8 mouse cellular contexts compared by ENCODE assay signal in the genomic region with DNA sequence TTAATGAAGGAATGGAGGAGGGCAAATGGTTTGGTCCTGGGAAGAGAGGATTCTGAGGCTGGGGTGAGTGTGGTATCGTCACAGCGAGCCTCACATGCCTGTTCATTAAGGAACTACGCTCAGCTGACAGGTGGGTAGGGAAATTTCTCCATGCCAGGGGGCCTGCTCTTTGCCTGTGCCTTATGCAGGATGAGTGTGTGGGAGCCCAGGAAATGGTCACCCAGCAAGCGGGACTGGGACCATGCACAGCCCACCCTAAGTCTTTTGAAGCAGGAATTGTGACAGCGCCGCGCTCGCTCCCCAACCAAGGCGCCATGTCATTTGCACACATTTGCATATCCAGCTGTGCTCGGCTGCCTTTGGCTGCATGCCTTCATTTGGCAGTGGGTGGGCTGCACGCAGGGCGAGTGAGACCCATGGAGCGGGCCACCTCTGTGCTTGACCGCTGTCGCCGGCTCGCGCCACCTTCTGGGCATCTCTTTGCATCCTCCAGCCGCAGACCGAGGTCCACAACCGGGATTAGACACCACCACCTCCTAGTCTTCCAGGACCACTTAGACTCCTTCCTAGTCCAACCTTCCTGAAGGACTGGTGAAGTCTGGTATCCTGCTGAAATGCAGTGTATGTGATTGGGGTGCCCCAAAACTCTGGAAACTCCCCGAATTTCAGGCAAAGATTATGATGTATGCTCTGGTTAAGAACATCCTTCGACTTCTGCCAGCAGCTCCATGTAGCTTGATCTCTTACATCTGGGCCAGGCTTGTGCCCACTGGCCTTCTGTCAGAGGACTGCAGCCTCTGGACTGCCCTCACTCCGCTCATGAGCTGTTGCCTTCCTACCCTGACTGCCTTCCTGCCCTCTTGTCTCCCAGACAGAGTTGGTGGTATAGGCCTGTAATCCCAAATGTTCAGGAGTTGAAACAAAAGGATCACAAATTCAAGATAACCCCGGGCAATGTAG. TPM values are rescaled to one million over a fixed set of nuclear protein-coding genes. Genes with fewer than 3 reads are reported as not detected.
DNase-seq lines count a peak whose midpoint lies in the region; ATAC-seq and TF ChIP-seq lines count a peak whose summit lies in the region.

No protein-coding gene starts in this region.

- peak overlapping the region; percentile 84 for H3K4me2 ChIP-seq in heart, embryonic 12.5 days
- peak overlapping the region; percentile 52 for H3K4me2 ChIP-seq in forebrain, embryonic 13.5 days
- H3K4me2 ChIP-seq in neural tube, embryonic 15.5 days = peak overlapping the region; percentile 59

- peak overlapping the region; percentile 51 for H3K4me3 ChIP-seq in heart, embryonic 12.5 days
- H3K4me3 ChIP-seq in ES-E14 (ENCODE audit: insufficient read depth in 1 of 2, low read depth in 1 of 2, low read length in 2 of 2, poor library complexity in 1 of 2, severe bottlenecking in 1 of 2) = peak overlapping the region; percentile 56 to 67; a peak in 3 of 4 replicates
- H3K4me3 ChIP-seq in forebrain, embryonic 13.5 days = peak overlapping the region; percentile 21
- H3K4me3 ChIP-seq in limb, embryonic 10.5 days = peak overlapping the region; percentile 49
- H3K4me3 ChIP-seq in neural tube, embryonic 15.5 days (replicated peaks) = peak overlapping the region; percentile 29

- peak overlapping the region; percentile 54 for H3K9ac ChIP-seq in heart, embryonic 12.5 days
- no peak overlapping the region for H3K9ac ChIP-seq in ES-E14 (ENCODE audit: insufficient read depth, low read depth, low read length, poor library complexity, severe bottlenecking)
- peak overlapping the region; percentile 40 for H3K9ac ChIP-seq in forebrain, embryonic 13.5 days
- peak overlapping the region; percentile 47; the same call in 1 of the 2 replicates for H3K9ac ChIP-seq in neural tube, embryonic 15.5 days (replicated peaks)

- peaks cover 2% of the 10 kb centered on the region; the same call in 1 of the 2 replicates for H3K36me3 ChIP-seq in heart, embryonic 12.5 days
- H3K36me3 ChIP-seq in ES-E14 (ENCODE audit: control insufficient read depth, insufficient read depth, low read length, poor library complexity, severe bottlenecking) = peaks cover 3% of the 10 kb centered on the region; the same call in 1 of the 2 replicates
- no peaks in the 10 kb centered on the region; the same call in 1 of the 2 replicates for H3K36me3 ChIP-seq in forebrain, embryonic 13.5 days (ENCODE audit: poor library complexity, severe bottlenecking)
- peaks cover 3% of the 10 kb centered on the region; the same call in 1 of the 2 replicates for H3K36me3 ChIP-seq in limb, embryonic 10.5 days
- H3K36me3 ChIP-seq in neural tube, embryonic 15.5 days = no peaks in the 10 kb centered on the region

- in situ Hi-C loops in ES-E14 (cut with MboI; ENCODE audit: low sequenced_read_pairs in 2 of 2, unreplicated experiment in 2 of 2) = loop anchor here (10.0 kb wide), 1 partner anchor 131 kb away; the partner anchor contains the start of gene Gpr84 (in 2 of the 2)

- intact Hi-C loops in heart, postnatal 25 days (cut with DNase I) = loop anchor here (1.0 kb wide), 1 partner anchor 122 kb away; no protein-coding TSS in a partner anchor

- peaks cover 18% of the 10 kb centered on the region for H3K4me1 ChIP-seq in heart, embryonic 12.5 days (replicated peaks)
- peaks cover 0 to 6% of the 10 kb centered on the region in 2 experiments; a peak in 2 of 4 replicates for H3K4me1 ChIP-seq in ES-E14 (ENCODE audit: control insufficient read depth in 2 of 2, insufficient read depth in 2 of 2, low read length in 2 of 2, poor library complexity in 1 of 2)
- H3K4me1 ChIP-seq in forebrain, embryonic 13.5 days = peaks cover 14% of the 10 kb centered on the region
- peaks cover 41% of the 10 kb centered on the region for H3K4me1 ChIP-seq in limb, embryonic 10.5 days
- H3K4me1 ChIP-seq in neural tube, embryonic 15.5 days = peaks cover 18% of the 10 kb centered on the region

- no peaks in the 10 kb centered on the region for H3K9me3 ChIP-seq in heart, embryonic 12.5 days (replicated peaks)
- no peaks in the 10 kb centered on the region for H3K9me3 ChIP-seq in ES-E14 (ENCODE audit: control insufficient read depth, insufficient read depth, low read depth, low read length)
- H3K9me3 ChIP-seq in forebrain, embryonic 13.5 days (replicated peaks) = no peaks in the 10 kb centered on the region
- no peaks in the 10 kb centered on the region for H3K9me3 ChIP-seq in limb, embryonic 10.5 days (replicated peaks)
- no peaks in the 10 kb centered on the region for H3K9me3 ChIP-seq in neural tube, embryonic 15.5 days (replicated peaks)

- no peak for ATAC-seq in heart, embryonic 12.5 days (ENCODE audit: insufficient number of reproducible peaks, low FRiP score)
- peak; percentile 29 for ATAC-seq in forebrain, embryonic 13.5 days
- peak; percentile 34; the same call in 1 of the 2 replicates for ATAC-seq in neural tube, embryonic 15.5 days (ENCODE audit: low FRiP score)
- no peak for ATAC-seq in inflammation-experienced regulatory T-cells, adult 6 months

- peaks cover 34% of the 10 kb centered on the region for H3K27me3 ChIP-seq in heart, embryonic 12.5 days (replicated peaks)
- peaks cover 57% of the 10 kb centered on the region for H3K27me3 ChIP-seq in forebrain, embryonic 13.5 days
- H3K27me3 ChIP-seq in limb, embryonic 10.5 days (ENCODE audit: low read depth, poor library complexity, severe bottlenecking) = peaks cover 49% of the 10 kb centered on the region
- H3K27me3 ChIP-seq in neural tube, embryonic 15.5 days (replicated peaks) = no peaks in the 10 kb centered on the region

- DNase-seq in heart, postnatal 25 days (ENCODE audit: low spot score) = no peak
- DNase-seq in ES-E14 (ENCODE audit: low read depth, low spot score) = no peak
- DNase-seq in limb, embryonic 10.5 days (ENCODE audit: low spot score) = peak; percentile 62
- DNase-seq in right cerebral cortex, postnatal 25 days = no peak

- no peak overlapping the region for H3K27ac ChIP-seq in heart, embryonic 12.5 days (ENCODE audit: poor library complexity, severe bottlenecking)
- H3K27ac ChIP-seq in ES-E14 (ENCODE audit: insufficient read depth, low read depth, low read length, poor library complexity, severe bottlenecking) = no peak overlapping the region
- no peak overlapping the region for H3K27ac ChIP-seq in forebrain, embryonic 13.5 days
- H3K27ac ChIP-seq in limb, embryonic 10.5 days = peak overlapping the region; percentile 63; the same call in 1 of the 2 replicates
- 0 out of 2 replicates have a peak overlapping the region, but pooled peaks have one; percentile 23 for H3K27ac ChIP-seq in neural tube, embryonic 15.5 days (replicated peaks)

- 12% methylated on average over 25 of the region's 25 CpGs for WGBS in heart, embryonic 12.5 days
- WGBS in forebrain, embryonic 13.5 days = 10% methylated on average over 25 of the region's 25 CpGs
- WGBS in limb, embryonic 10.5 days = 10% methylated on average over 25 of the region's 25 CpGs
- 10% methylated on average over 25 of the region's 25 CpGs for WGBS in neural tube, embryonic 15.5 days

TF ChIP-seq in ES-E14, 5 proteins besides CTCF, POLR2A, EP300 and RAD21:
- no peak for TF ChIP-seq MAFK (IDR thresholded peaks at IDR 0.05; ENCODE audit: insufficient read depth, low read depth, low read length)
- TF ChIP-seq ZC3H11A (IDR thresholded peaks at IDR 0.05; ENCODE audit: borderline replicate concordance, low read depth, low read length) = no peak
- no peak for TF ChIP-seq CHD2 (IDR thresholded peaks at IDR 0.05; ENCODE audit: low read depth, low read length)
- no peak for TF ChIP-seq HCFC1 (IDR thresholded peaks at IDR 0.05; ENCODE audit: borderline replicate concordance, insufficient read depth, low read length)
- no peak for TF ChIP-seq ZNF384 (IDR thresholded peaks at IDR 0.05; ENCODE audit: low read depth, low read length)

RNA-seq across cellular contexts. Expression of gene Smug1, which starts 17.0 kb away (rescaled TPM):
- polyA plus RNA-seq in heart, embryonic 12.5 days (2016; fragmentation: Nextera tagmentation; extraction: Ambion mirVana) = 17.1 and 17.4 TPM in 2 replicates
- 10 to 100 TPM; 12.2 to 14.1 TPM for total RNA-seq in heart, postnatal 25 days (2021)
- 7.1 and 10.6 TPM in 2 replicates for total RNA-seq in ES-E14 (2012; rRNA removed)
- 24.4 and 27.3 TPM in 2 replicates for polyA plus RNA-seq in forebrain, embryonic 13.5 days (2015; fragmentation: Nextera tagmentation; extraction: Ambion mirVana)
- polyA plus RNA-seq in limb, embryonic 10.5 days (2016; fragmentation: Nextera tagmentation; extraction: Ambion mirVana) = 16.2 and 16.8 TPM in 2 replicates
- polyA plus RNA-seq in neural tube, embryonic 15.5 days (2015; fragmentation: Nextera tagmentation; extraction: Ambion mirVana) = 25.8 and 30.9 TPM in 2 replicates
- 1 to 10 TPM; 3.8 to 7.3 (median 6.4) TPM for polyA plus RNA-seq in inflammation-experienced regulatory T-cells, adult 6 months (2017; shearing (Covaris generic))

RNA-seq across cellular contexts. Expression of gene Cbx5, which starts 55.7 kb away (rescaled TPM):
- 150 and 164 TPM in 2 replicates for polyA plus RNA-seq in heart, embryonic 12.5 days (2016; fragmentation: Nextera tagmentation; extraction: Ambion mirVana)
- 10 to 100 TPM; 55.9 to 63.9 TPM for total RNA-seq in heart, postnatal 25 days (2021)
- 190 and 226 TPM in 2 replicates for total RNA-seq in ES-E14 (2012; rRNA removed)
- 161 and 174 TPM in 2 replicates for polyA plus RNA-seq in forebrain, embryonic 13.5 days (2015; fragmentation: Nextera tagmentation; extraction: Ambion mirVana)
- polyA plus RNA-seq in limb, embryonic 10.5 days (2016; fragmentation: Nextera tagmentation; extraction: Ambion mirVana) = 191 and 215 TPM in 2 replicates
- polyA plus RNA-seq in neural tube, embryonic 15.5 days (2015; fragmentation: Nextera tagmentation; extraction: Ambion mirVana) = 102 and 107 TPM in 2 replicates
- 10 to 100 TPM; 21.7 to 48.8 (median 23.8) TPM for polyA plus RNA-seq in inflammation-experienced regulatory T-cells, adult 6 months (2017; shearing (Covaris generic))

RNA-seq across cellular contexts. Expression of gene Hnrnpa1, which starts 56.3 kb away (rescaled TPM):
- 554 and 557 TPM in 2 replicates for polyA plus RNA-seq in heart, embryonic 12.5 days (2016; fragmentation: Nextera tagmentation; extraction: Ambion mirVana)
- total RNA-seq in heart, postnatal 25 days (2021) = 100 to 1,000 TPM; 133 to 153 TPM
- 321 and 519 TPM in 2 replicates for total RNA-seq in ES-E14 (2012; rRNA removed)
- 1,312 and 1,385 TPM in 2 replicates for polyA plus RNA-seq in forebrain, embryonic 13.5 days (2015; fragmentation: Nextera tagmentation; extraction: Ambion mirVana)
- polyA plus RNA-seq in limb, embryonic 10.5 days (2016; fragmentation: Nextera tagmentation; extraction: Ambion mirVana) = 1,775 and 1,966 TPM in 2 replicates
- 582 and 600 TPM in 2 replicates for polyA plus RNA-seq in neural tube, embryonic 15.5 days (2015; fragmentation: Nextera tagmentation; extraction: Ambion mirVana)
- polyA plus RNA-seq in inflammation-experienced regulatory T-cells, adult 6 months (2017; shearing (Covaris generic)) = 100 to 1,000 TPM; 360 to 441 (median 366) TPM

Comparison
In these comparisons a context has a peak if more than half of its experiments do, and no peak if none do; other contexts are left out.
1. ATAC-seq: peak in forebrain, embryonic 13.5 days (single experiment) and neural tube, embryonic 15.5 days (single experiment); none in heart, embryonic 12.5 days (single experiment) and inflammation-experienced regulatory T-cells, adult 6 months (single experiment).
2. H3K27ac ChIP-seq: peak in limb, embryonic 10.5 days (single experiment) and neural tube, embryonic 15.5 days (single experiment); none in heart, embryonic 12.5 days (single experiment), ES-E14 (single experiment) and forebrain, embryonic 13.5 days (single experiment).
3. Peak in every context shown above with its lines, with median percentiles within 50 percentile points of each other: H3K4me2 ChIP-seq and H3K4me3 ChIP-seq.